Mouse (Mus musculus): ENCODE data around the gene Galnt7. TPM values are rescaled to one million over a fixed set of nuclear protein-coding genes. Genes with fewer than 3 reads are reported as not detected.

Gene Galnt7
- polyA plus RNA-seq, 1 experiment from 2014 or later = 27.0 TPM

DNA sequence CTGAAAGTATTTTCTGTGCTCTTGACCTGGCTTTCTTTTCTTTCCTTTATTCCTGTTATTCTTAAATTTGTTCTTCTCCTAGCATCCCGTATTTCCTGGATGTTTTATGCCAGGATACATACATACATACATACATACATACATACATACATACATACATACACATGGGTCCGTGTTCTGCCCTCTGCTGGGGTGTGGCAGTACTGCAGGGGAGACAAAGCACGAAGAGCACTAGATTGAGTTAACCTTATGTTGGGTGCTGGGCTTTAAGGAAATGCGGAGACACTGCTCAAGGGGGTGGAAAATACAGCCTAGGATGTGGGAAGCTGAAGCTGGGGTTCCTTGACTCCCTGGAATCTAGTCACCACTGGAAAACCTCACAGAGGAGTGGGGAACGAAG, 149.2 kb downstream of the Galnt7 start:
- DNase-seq (ENCODE audit: low spot score) = peak; percentile 78

DNA sequence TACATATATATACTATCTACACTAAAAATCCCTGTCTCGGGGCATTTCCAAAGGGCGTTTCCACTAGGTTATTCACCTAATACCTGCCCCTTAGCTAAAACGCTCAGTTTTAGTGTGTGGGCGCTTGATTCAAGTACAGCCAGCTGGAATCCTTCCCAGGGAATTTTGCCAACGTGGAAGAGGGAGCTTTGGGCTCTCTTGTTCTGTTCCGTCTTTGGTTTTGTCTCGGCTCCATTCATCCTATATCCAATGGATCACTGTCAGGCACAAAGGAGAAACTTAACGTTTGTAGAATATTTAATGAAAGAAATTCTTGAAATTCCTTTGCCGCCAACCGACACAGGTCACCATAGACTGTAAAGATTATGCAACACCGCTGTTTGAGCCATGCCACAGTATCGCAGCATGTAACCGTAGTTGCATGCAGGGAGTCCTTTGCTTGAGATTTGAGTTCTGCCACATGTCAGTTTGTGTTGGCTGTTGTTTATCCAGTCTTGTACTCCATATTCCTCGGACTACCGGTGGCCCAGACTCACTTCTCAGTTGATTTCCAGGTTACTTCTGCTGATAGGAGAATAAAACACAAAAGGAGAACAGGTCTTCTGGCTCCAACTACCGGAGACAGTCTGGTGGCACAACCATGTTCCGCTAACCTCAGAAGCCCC, 153.9 kb downstream of the Galnt7 start:
- no peak for DNase-seq (ENCODE audit: low spot score)

DNA sequence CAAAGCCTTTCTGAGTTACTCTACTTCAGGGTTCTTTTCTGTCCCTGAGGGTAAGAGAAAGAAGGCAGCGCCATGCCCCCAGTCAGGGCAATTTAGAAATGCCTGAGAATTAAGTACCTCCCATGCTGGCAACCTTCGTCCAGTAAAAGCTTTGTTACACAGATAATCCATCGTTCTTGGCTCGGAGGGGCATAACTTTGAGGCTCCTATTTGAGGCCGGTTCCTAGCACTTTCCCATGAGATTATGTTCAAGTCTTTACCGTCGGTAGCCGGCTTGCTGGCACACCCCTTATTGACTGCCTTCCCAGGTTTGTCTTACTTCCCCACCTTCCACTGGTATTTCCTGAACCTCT, 154.4 kb downstream of the Galnt7 start:
- DNase-seq (ENCODE audit: low spot score) = no peak

DNA sequence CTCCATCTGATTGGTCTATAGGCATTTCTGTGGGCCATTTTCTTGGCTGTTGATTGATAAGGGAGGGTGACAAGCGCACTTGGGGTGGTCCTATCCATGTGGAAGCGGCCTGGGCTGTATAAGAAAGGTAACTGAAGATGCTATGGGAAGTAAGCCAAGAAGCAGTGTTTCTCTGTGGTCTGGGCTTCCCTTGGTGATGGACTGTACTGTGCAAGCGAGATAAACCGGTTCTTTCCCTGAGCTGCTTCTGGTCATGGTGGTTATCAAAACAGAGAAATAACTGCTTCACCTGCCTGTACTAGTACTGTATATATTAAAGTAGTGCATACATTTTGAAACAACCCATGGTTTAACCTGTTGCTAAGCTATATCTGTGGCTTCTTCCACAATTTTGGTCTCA, 161.0 kb downstream of the Galnt7 start:
- DNase-seq (ENCODE audit: low spot score) = no peak

GRCm38 (mm10) chr8:57489896-57490295, 162.9 kb downstream of the Galnt7 start:
- no peak for DNase-seq (ENCODE audit: low spot score)

DNA sequence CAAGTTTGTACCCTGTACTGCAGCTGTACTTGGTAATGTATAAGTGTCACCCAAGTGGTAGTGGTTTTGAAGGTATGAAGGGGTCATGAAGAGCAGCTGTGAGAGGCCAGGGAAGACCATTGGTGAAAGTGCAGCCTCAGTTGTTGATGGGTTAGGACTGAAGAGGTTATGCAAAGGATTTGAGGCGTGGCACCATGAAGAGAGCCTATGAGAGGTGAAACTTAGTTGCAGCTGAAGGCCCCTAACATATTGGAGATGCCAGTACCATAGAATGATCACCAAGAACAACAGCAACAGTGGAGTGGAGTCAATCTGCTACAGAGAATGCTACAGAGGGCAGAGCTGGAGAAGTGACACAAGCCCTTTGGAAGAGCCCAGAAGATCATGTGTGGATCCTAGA, 163.5 kb downstream of the Galnt7 start:
- no peak for DNase-seq (ENCODE audit: low spot score)

DNA sequence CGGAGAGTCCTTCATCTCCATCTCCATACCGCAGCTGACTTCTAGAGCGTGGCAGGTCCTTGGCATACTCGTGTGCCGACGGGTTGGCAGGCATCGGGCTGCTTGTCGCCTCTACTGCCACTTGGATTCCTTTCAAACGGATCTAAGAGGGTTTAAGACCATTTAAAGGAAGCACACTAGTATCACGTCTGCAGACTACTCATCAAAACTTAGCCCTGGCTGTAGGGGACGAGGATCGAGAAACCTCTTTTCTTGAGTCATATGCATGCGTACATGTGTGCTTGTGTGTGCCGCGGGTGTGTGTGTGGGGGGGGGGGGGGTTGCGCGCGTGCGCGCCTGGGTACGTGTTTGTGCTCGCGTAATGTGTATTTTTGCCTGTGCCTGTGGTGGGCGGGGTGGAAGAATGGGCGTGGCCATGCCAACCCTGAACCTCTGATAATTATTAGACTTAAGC, 164.5 kb downstream of the Galnt7 start:
- DNase-seq (ENCODE audit: low spot score) = peak; percentile 70

- peak; percentile 98 for DNase-seq (ENCODE audit: low spot score)
Observed at GRCm38 (mm10) chr8:57487441-57488155, 165.2 kb downstream of the Galnt7 start, which contains the start of gene Sap30. Gene Sap30, minus strand, starts transcription at chr8:57487860.

- DNase-seq (ENCODE audit: low spot score) = peak; percentile 52
Observed at GRCm38 (mm10) chr8:57486491-57487440, 166.1 kb downstream of the Galnt7 start.

DNA sequence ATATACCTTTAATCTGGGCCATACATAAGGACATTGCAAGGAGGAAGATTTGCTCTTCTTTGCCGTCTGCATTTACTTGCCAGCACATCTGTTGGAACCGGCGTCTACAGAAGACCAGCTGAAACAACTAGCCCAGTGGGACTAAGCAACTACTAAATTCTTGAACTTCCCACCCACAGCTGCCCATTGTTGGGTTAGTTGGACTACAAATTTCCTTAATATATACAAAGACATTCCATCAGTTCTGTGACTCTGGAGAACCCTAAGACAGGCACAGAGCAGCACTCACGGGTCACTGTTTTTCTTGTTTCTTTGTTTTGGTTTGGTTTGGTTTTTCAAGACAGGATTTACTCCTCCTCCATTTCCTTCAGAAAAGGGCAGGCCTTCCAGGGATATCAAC, 172.2 kb downstream of the Galnt7 start:
- DNase-seq (ENCODE audit: low spot score) = no peak

DNA sequence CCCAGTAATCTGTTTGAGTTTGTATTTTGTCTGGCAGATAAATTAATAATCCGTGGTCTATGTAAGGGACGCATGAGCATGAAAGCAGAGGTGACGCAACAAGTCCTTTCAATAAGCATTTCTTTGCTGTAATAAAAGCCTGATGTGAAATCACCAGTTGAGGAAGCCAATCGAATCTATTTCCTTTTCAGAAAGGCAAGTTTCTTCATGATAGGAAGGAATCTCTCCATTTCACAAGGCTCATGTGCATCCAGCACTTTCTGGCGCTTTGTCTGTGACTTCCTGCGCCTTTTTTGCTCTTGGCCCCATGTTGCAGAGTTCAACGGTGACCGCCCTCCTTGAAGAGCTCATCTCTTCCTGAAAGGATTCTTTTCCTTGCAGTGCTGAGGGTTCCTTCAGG, 173.1 kb downstream of the Galnt7 start:
- no peak for DNase-seq (ENCODE audit: low spot score)

DNA sequence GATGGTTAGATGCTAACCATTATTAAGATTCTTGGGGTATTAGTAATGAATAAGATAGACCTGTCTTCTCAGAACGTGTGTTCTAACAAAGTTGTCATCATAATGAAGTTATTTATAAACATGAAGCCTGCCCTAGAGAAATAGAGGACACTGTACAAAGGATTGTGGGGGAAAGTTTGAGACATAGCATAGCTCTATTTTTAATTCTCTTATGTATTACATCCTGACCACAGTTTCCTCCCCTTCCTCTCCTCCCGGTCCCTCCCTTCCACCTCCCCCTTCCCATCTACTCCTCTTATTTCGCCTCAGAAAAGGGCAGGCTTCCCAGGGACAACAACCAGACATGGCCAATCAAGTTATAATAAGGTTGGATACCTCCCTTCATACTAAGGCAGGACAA, 174.4 kb downstream of the Galnt7 start:
- no peak for DNase-seq (ENCODE audit: low spot score)

Other genes starting within 250 kb of the Galnt7 start
- gene Scrg1, start 197.1 kb downstream of the Galnt7 start, polyA plus RNA-seq (2015; fragmentation: Nextera tagmentation; extraction: Ambion mirVana) = 0.19 TPM in 1 of 2 replicates, not detected in the other
- gene Sap30, start 165.2 kb downstream of the Galnt7 start, polyA plus RNA-seq (2015; fragmentation: Nextera tagmentation; extraction: Ambion mirVana) = 32.2 and 38.0 TPM in 2 replicates
- gene Hmgb2, start 141.1 kb downstream of the Galnt7 start, polyA plus RNA-seq (2015; fragmentation: Nextera tagmentation; extraction: Ambion mirVana) = 841 and 1,050 TPM in 2 replicates

All from thymus, postnatal 0 days (tissue).